Mouse (Mus musculus) olfactory bulb, adult 2 months (tissue): Measurements from ENCODE around the gene Tenm3.

Source experiments
- CTCF ChIP-seq: fragments of 200-500 bp; IDR thresholded peaks from 2 replicates; pipeline ENCODE4 v1.5.1; 2012; ENCODE audit warnings: low read depth, mild to moderate bottlenecking, low read length, moderate library complexity; ENCODE audit not compliant: insufficient read depth
- POLR2A ChIP-seq: fragments of 200-500 bp; IDR thresholded peaks from 2 replicates; pipeline ENCODE4 v1.6.1; 2012; ENCODE audit warnings: mild to moderate bottlenecking, low read depth, low read length, moderate library complexity; ENCODE audit not compliant: insufficient read depth

- TF ChIP-seq CTCF, result no peak
- TF ChIP-seq POLR2A, result no peak
Measured at GRCm38 (mm10) chr8:48522004-48522403, 321.7 kb downstream of the Tenm3 start.
